Mouse (Mus musculus) hindbrain, embryonic 10.5 days (tissue): Measurements from ENCODE around the gene Gm10406. TPM values are rescaled to one million over a fixed set of nuclear protein-coding genes. Genes with fewer than 3 reads are reported as not detected.
"Not testable (repeated sequence)": the region's sequence is repeated elsewhere in the genome, so short reads cannot be mapped to it uniquely, and the experiment has no call there.

Experiments used
- DNase-seq: peaks from one replicate; pipeline ENCODE4 v3.0.0-alpha.2; 2017; ENCODE audit warnings: low spot score
- H3K27ac ChIP-seq: fragments of 300-500 bp; sonication (generic); 2 replicates; pipeline ENCODE4 v1.5.1; 2016; ENCODE audit warnings: mild to moderate bottlenecking, moderate library complexity
- H3K27me3 ChIP-seq: fragments of 300-500 bp; sonication (generic); 2 replicates; pipeline ENCODE4 v1.6.1; 2016; ENCODE audit warnings: mild to moderate bottlenecking; ENCODE audit not compliant: poor library complexity, insufficient read depth, severe bottlenecking
- H3K36me3 ChIP-seq: fragments of 300-500 bp; sonication (generic); 2 replicates; pipeline ENCODE4 v1.6.1; 2016; ENCODE audit warnings: mild to moderate bottlenecking, moderate library complexity
- H3K4me1 ChIP-seq: fragments of 300-500 bp; sonication (generic); replicated peaks from 2 replicates; pipeline ENCODE4 v1.6.1; 2016; ENCODE audit warnings: mild to moderate bottlenecking
- H3K4me3 ChIP-seq: fragments of 300-500 bp; sonication (generic); 2 replicates; pipeline ENCODE4 v1.5.1; 2016; ENCODE audit warnings: mild to moderate bottlenecking, moderate library complexity
- H3K9me3 ChIP-seq: fragments of 300-500 bp; sonication (generic); 2 replicates; pipeline ENCODE4 v1.6.1; 2016; ENCODE audit warnings: mild to moderate bottlenecking, moderate library complexity
- WGBS: fragments of 180-500 bp; shearing (Covaris S2); methylation state at CpG from one replicate; pipeline ENCODE4 v1.1.7; 2016; 5-methylcytosine and 5-hydroxymethylcytosine counted together
- polyA plus RNA-seq: library from polyadenylated mRNA; unstranded; fragments of >200 nt; fragmentation: Nextera tagmentation; extraction: Ambion mirVana; gene quantifications from 2 replicates; pipeline ENCODE4 v1.2.1, GENCODE M21; 2016

Gene Gm10406
- 0.95 and 0.97 TPM in 2 replicates for polyA plus RNA-seq

DNA sequence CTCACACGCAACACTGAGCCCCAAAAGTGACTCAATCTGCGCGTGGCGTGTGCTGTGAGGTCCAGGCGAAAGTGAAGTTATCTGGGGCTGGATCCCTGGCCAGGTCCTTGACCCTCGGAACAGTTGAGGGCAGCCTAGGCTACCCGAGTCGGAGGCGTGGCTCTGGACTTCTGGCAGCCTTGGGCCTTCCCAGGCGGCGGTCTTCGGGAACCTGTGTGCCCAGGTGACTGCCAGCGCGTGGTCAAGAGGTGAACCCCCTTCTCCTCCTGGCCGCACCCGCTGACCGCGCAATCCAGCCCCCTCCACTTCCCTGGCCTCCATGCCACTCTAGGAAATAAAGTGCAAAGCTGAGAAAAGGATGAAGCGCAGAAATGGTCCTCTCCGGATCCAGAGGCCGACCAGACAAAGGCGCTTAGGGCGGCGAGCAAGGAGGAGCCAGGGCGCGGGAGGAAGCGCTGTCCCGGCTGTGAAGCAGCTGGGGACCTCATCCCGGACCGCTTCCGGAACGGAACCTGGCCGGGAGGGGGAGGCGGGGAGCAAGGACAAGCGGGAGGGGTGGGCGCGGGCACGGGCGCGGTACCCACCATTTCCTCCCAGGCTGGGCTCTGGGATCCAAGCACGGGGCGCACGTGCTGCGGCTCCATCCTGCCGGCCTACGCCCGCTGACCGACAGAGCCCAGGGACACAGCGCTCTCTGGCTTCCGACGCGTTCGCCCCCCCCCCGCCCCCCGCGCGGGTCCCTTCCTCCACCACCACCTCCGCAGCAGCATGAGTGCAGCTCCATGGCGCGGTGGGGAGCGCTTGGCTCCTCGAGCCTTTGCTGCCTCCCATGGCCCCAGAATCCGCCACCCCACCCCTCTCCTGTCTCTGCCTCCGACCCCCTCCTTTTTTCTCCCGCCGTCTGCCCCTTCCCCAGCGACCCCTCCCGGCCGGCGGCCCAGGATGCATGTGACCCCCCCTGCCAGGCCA is at the start of gene Gm10406:
Gene Gm10406 (minus strand): TSS at position 669 of the 969 bp plus-strand sequence.
- Histone ChIP-seq H3K4me3 (peak within 1 kb of the TSS; percentile 60), H3K27ac (peak within 1 kb of the TSS; percentile 87)
- under 1% methylated on average over 43 of the region's 70 CpGs for WGBS
- DNase-seq = peak; percentile 40
- not testable (repeated sequence) for H3K4me1 ChIP-seq, H3K36me3 ChIP-seq, H3K9me3 ChIP-seq, H3K27me3 ChIP-seq

DNA sequence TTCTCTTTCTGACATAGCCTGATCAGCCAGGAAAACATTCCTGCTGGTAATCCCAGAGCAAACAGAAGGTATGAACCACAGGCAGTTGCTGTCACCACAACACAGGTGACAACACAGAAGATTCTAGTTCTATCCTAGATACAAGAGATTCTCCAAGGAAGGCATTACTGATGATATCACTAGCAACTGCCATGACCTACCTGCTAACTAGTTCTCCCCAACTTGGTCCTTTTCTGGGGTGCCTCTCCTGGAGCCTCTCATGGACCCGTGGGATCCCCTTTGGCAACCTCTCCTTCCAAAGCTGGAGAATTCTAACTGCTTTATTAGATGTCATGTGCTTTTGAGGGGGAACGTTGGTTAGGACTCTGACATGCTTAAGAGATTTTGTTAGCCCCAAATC is 17.6 kb upstream of the Gm10406 start, which contains the start of gene Gm3685:
Gene Gm3685 (minus strand): TSS at position 101 of the 400 bp plus-strand sequence.
- WGBS = no CpG with 5 or more reads among the region's 2 CpGs
- H3K36me3 ChIP-seq, H3K4me1 ChIP-seq, H3K9me3 ChIP-seq, H3K27me3 ChIP-seq, DNase-seq, H3K27ac ChIP-seq, H3K4me3 ChIP-seq: not testable (repeated sequence)

DNA sequence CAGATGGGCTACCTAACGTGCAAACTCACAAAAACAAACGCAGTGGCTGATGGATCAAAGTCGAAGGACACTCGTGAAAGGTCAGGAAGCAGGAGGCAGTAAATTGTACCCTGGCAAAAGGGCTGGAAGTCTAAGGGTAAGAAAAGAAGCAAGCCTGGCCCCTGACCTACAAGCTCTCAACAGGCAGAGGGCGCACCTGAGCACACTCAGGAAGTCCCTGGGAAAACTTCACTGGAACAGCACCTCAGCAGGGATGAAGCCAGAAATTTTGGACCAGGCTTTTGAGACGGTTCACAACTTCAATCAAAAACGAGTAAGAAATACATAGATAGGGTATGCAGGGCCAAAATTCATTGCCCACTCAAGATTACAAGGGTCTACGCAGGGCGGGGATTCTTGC is 975 bp downstream of the Gm10406 start:
- WGBS = 10% methylated on average over 9 of the region's 9 CpGs
- not testable (repeated sequence) for H3K4me3 ChIP-seq

GRCm38 (mm10) chr14:6973718-6974117 is 53.5 kb downstream of the Gm10406 start, which contains the start of gene Gm6356:
Gene Gm6356, minus strand, starts transcription at chr14:6973818.
- not testable (repeated sequence) for H3K9me3 ChIP-seq, H3K36me3 ChIP-seq, DNase-seq, H3K27ac ChIP-seq, H3K4me1 ChIP-seq, H3K27me3 ChIP-seq, H3K4me3 ChIP-seq
- 57% methylated on average over 1 of the region's 2 CpGs for WGBS

More for the DNA sequence above, 975 bp downstream of the Gm10406 start:
- not testable (repeated sequence) for H3K27ac ChIP-seq, H3K4me1 ChIP-seq, H3K36me3 ChIP-seq, H3K9me3 ChIP-seq, DNase-seq, H3K27me3 ChIP-seq

Other genes with a start within 250 kb of the Gm10406 start
- gene Gm3642, start 187.1 kb downstream of the Gm10406 start, polyA plus RNA-seq = not detected in 2 replicates
- gene Gm3667, start 137.5 kb downstream of the Gm10406 start, polyA plus RNA-seq = 1.1 and 1.2 TPM in 2 replicates
- not detected in 2 replicates for gene Gm6356, start 53.6 kb downstream of the Gm10406 start, polyA plus RNA-seq
- not detected in 2 replicates for gene Gm3685, start 17.5 kb upstream of the Gm10406 start, polyA plus RNA-seq
- gene Gm3696, start 73.2 kb upstream of the Gm10406 start, polyA plus RNA-seq = 1.4 and 2.1 TPM in 2 replicates
- not detected in 2 replicates for gene Gm6676, start 98.0 kb upstream of the Gm10406 start, polyA plus RNA-seq
- gene Gm3512, start 147.1 kb upstream of the Gm10406 start, polyA plus RNA-seq = 3.5 and 4.0 TPM in 2 replicates
- gene Gm16434, start 167.1 kb upstream of the Gm10406 start, polyA plus RNA-seq = not detected in 2 replicates
- gene Gm3727, start 237.3 kb upstream of the Gm10406 start, polyA plus RNA-seq = not detected in 2 replicates